Mouse (Mus musculus) embryonic facial prominence, embryonic 14.5 days (tissue): Measurements from ENCODE around the gene Gm10300. TPM values are rescaled to one million over a fixed set of nuclear protein-coding genes. Genes with fewer than 3 reads are reported as not detected.

ENCODE experiments used
- ATAC-seq: fragments of 200-750 bp; cut with Nextera tagmentation; 2 replicates; pipeline ENCODE4 v1.8.0; 2017; ENCODE audit warnings: low read depth, moderate number of reproducible peaks, moderate TSS enrichment
- DNase-seq: peaks from one replicate; pipeline ENCODE4 v3.0.0-alpha.2; 2015; ENCODE audit warnings: low spot score
- H3K27ac ChIP-seq: fragments of 300-500 bp; sonication (generic); replicated peaks from 2 replicates; pipeline ENCODE4 v1.5.1; 2014; ENCODE audit warnings: low read depth, mild to moderate bottlenecking, low read length, moderate library complexity
- H3K27me3 ChIP-seq: fragments of 300-500 bp; sonication (generic); replicated peaks from 2 replicates; pipeline ENCODE4 v1.6.1; 2014; ENCODE audit warnings: low read length; ENCODE audit not compliant: control insufficient read depth, insufficient read depth
- H3K36me3 ChIP-seq: fragments of 300-500 bp; sonication (generic); 2 replicates; pipeline ENCODE4 v1.6.1; 2014; ENCODE audit warnings: low read length, mixed read lengths; ENCODE audit not compliant: control insufficient read depth, insufficient read depth
- H3K4me1 ChIP-seq: fragments of 300-500 bp; sonication (generic); 2 replicates; pipeline ENCODE4 v1.6.1; 2014; ENCODE audit warnings: antibody characterized with exemption, low read length; ENCODE audit not compliant: control insufficient read depth, insufficient read depth
- H3K4me2 ChIP-seq: fragments of 300-500 bp; sonication (generic); 2 replicates; pipeline ENCODE4 v1.6.1; 2014; ENCODE audit warnings: low read depth, mild to moderate bottlenecking, low read length, moderate library complexity, mixed read lengths
- H3K4me3 ChIP-seq: fragments of 300-500 bp; sonication (generic); 2 replicates; pipeline ENCODE4 v1.5.1; 2014; ENCODE audit warnings: low read depth, mild to moderate bottlenecking, low read length
- H3K9ac ChIP-seq: fragments of 300-500 bp; sonication (generic); 2 replicates; pipeline ENCODE4 v1.6.1; 2014; ENCODE audit warnings: low read depth, mild to moderate bottlenecking, low read length, moderate library complexity, mixed read lengths
- H3K9me3 ChIP-seq: fragments of 300-500 bp; sonication (generic); 2 replicates; pipeline ENCODE4 v1.6.1; 2016; ENCODE audit warnings: low read length; ENCODE audit not compliant: control insufficient read depth
- WGBS: fragments of 180-500 bp; shearing (Covaris S2); extraction: QIAGEN DNeasy Blood & Tissue Kit; methylation state at CpG from one replicate; pipeline ENCODE4 v1.1.7; 2014; 5-methylcytosine and 5-hydroxymethylcytosine counted together
- polyA plus RNA-seq: library from polyadenylated mRNA; unstranded; fragments of >200 nt; fragmentation: Nextera tagmentation; extraction: Ambion mirVana; gene quantifications from 2 replicates; pipeline ENCODE4 v1.2.1, GENCODE M21; 2014

Gm10300 gene
- 0.07 and 0.14 TPM in 2 replicates for polyA plus RNA-seq

- no peaks in the 10 kb centered on the region for H3K9me3 ChIP-seq
- peak within 1 kb of the TSS; percentile 84 for H3K4me2 ChIP-seq
- H3K27me3 ChIP-seq, result no peaks in the 10 kb centered on the region
- DNase-seq, result no peak
- peaks cover 3% of the 10 kb centered on the region for H3K4me1 ChIP-seq
- H3K4me3 ChIP-seq, result peak within 1 kb of the TSS; percentile 66
- peak; percentile 21; the same call in 1 of the 2 replicates for ATAC-seq
- no peak within 1 kb of the TSS for H3K27ac ChIP-seq
- no peaks in the 10 kb centered on the region for H3K36me3 ChIP-seq
- peak within 1 kb of the TSS; percentile 72 for H3K9ac ChIP-seq
- WGBS, result 1% methylated on average over 38 of the region's 42 CpGs
Measured at GRCm38 (mm10) chr4:132074077-132074932, at the start of gene Gm10300. Gene Gm10300, plus strand, starts transcription at chr4:132074697.

GRCm38 (mm10) chr4:132025264-132025663, 49.2 kb upstream of the Gm10300 start:
- no peaks in the 10 kb centered on the region for H3K9me3 ChIP-seq
- ATAC-seq (no peak), DNase-seq (no peak)
- H3K4me3 ChIP-seq, result no peak overlapping the region
- no peak overlapping the region for H3K4me2 ChIP-seq
- H3K9ac ChIP-seq, result no peak overlapping the region
- no peaks in the 10 kb centered on the region for H3K4me1 ChIP-seq
- H3K36me3 ChIP-seq, result no peaks in the 10 kb centered on the region
- no peaks in the 10 kb centered on the region for H3K27me3 ChIP-seq
- no peak overlapping the region for H3K27ac ChIP-seq
- WGBS, result 58% methylated on average over 2 of the region's 2 CpGs

- Histone ChIP-seq H3K27me3 (no peaks in the 10 kb centered on the region), H3K27ac (no peak overlapping the region), H3K9ac (no peak overlapping the region), H3K4me1 (no peaks in the 10 kb centered on the region), H3K4me2 (no peak overlapping the region), H3K36me3 (no peaks in the 10 kb centered on the region), H3K9me3 (no peaks in the 10 kb centered on the region), H3K4me3 (no peak overlapping the region)
- WGBS, result 29% methylated on average over 5 of the region's 5 CpGs
- 0 out of 2 replicates have a peak, but pooled peaks have one; percentile 57 for ATAC-seq
- peak; percentile 57 for DNase-seq
Measured at GRCm38 (mm10) chr4:132025738-132026527, 48.6 kb upstream of the Gm10300 start.

GRCm38 (mm10) chr4:132027167-132027566, 47.3 kb upstream of the Gm10300 start:
- 78% methylated on average over 6 of the region's 6 CpGs for WGBS
- DNase-seq, result no peak
- no peak overlapping the region for H3K27ac ChIP-seq
- no peak for ATAC-seq
- H3K36me3 ChIP-seq, result no peaks in the 10 kb centered on the region
- H3K9ac ChIP-seq, result no peak overlapping the region
- H3K4me3 ChIP-seq, result no peak overlapping the region
- no peaks in the 10 kb centered on the region for H3K4me1 ChIP-seq
- H3K27me3 ChIP-seq, result no peaks in the 10 kb centered on the region
- no peak overlapping the region for H3K4me2 ChIP-seq
- no peaks in the 10 kb centered on the region for H3K9me3 ChIP-seq

- no peak overlapping the region for H3K9ac ChIP-seq
- ATAC-seq, result no peak
- H3K4me2 ChIP-seq, result no peak overlapping the region
- H3K36me3 ChIP-seq, result no peaks in the 10 kb centered on the region
- 98% methylated on average over 1 of the region's 1 CpGs for WGBS
- H3K27ac ChIP-seq, result no peak overlapping the region
- H3K27me3 ChIP-seq, result no peaks in the 10 kb centered on the region
- H3K9me3 ChIP-seq, result no peaks in the 10 kb centered on the region
- H3K4me1 ChIP-seq, result no peaks in the 10 kb centered on the region
- no peak for DNase-seq
- H3K4me3 ChIP-seq, result no peak overlapping the region
Measured at GRCm38 (mm10) chr4:132027806-132028205, 46.7 kb upstream of the Gm10300 start.

GRCm38 (mm10) chr4:132029851-132030741, 44.4 kb upstream of the Gm10300 start:
- H3K9ac ChIP-seq, result no peak overlapping the region
- no peaks in the 10 kb centered on the region for H3K9me3 ChIP-seq
- H3K4me3 ChIP-seq, result no peak overlapping the region
- 61% methylated on average over 10 of the region's 10 CpGs for WGBS
- ATAC-seq (no peak), DNase-seq (no peak)
- H3K4me1 ChIP-seq, result no peaks in the 10 kb centered on the region
- no peak overlapping the region for H3K27ac ChIP-seq
- no peaks in the 10 kb centered on the region for H3K27me3 ChIP-seq
- no peak overlapping the region for H3K4me2 ChIP-seq
- H3K36me3 ChIP-seq, result no peaks in the 10 kb centered on the region

- DNase-seq (no peak), ATAC-seq (no peak)
- WGBS, result 65% methylated on average over 1 of the region's 1 CpGs
- H3K9ac ChIP-seq, result no peak overlapping the region
- H3K27me3 ChIP-seq, result no peaks in the 10 kb centered on the region
- no peaks in the 10 kb centered on the region for H3K36me3 ChIP-seq
- no peak overlapping the region for H3K27ac ChIP-seq
- H3K4me3 ChIP-seq, result no peak overlapping the region
- no peak overlapping the region for H3K4me2 ChIP-seq
- no peaks in the 10 kb centered on the region for H3K9me3 ChIP-seq
- peaks cover 5% of the 10 kb centered on the region; the same call in 1 of the 2 replicates for H3K4me1 ChIP-seq
Measured at GRCm38 (mm10) chr4:132033183-132033582, 41.3 kb upstream of the Gm10300 start.

- Histone ChIP-seq H3K27me3 (no peaks in the 10 kb centered on the region), H3K4me1 (peaks cover 10% of the 10 kb centered on the region), H3K4me3 (no peak overlapping the region), H3K9me3 (no peaks in the 10 kb centered on the region), H3K27ac (no peak overlapping the region), H3K4me2 (no peak overlapping the region), H3K36me3 (no peaks in the 10 kb centered on the region), H3K9ac (no peak overlapping the region)
- peak; percentile 46 for DNase-seq
- 32% methylated on average over 2 of the region's 2 CpGs for WGBS
- 0 out of 2 replicates have a peak, but pooled peaks have one; percentile 47 for ATAC-seq
Measured at GRCm38 (mm10) chr4:132034242-132034641, 40.3 kb upstream of the Gm10300 start.
